Mouse (Mus musculus) midbrain, embryonic 12.5 days (tissue): ENCODE results near the gene Odf3b. TPM values are rescaled to one million over a fixed set of nuclear protein-coding genes. Genes with fewer than 3 reads are reported as not detected.

Source experiments
- polyA plus RNA-seq: library from polyadenylated mRNA; unstranded; fragments of >200 nt; fragmentation: Nextera tagmentation; extraction: Ambion mirVana; gene quantifications from 2 replicates; pipeline ENCODE4 v1.2.1, GENCODE M21; 2016

The Odf3b gene
- polyA plus RNA-seq, 1 experiment from 2014 or later, result 0.51 TPM

Other genes with a start within 250 kb of the Odf3b start
- gene Mapk12, start 238.6 kb downstream of the Odf3b start, polyA plus RNA-seq, result 14.5 and 20.1 TPM in 2 replicates
- gene Mapk11, start 229.7 kb downstream of the Odf3b start, polyA plus RNA-seq, result 45.7 and 50.2 TPM in 2 replicates
- 164 and 170 TPM in 2 replicates for gene Plxnb2, start 198.5 kb downstream of the Odf3b start, polyA plus RNA-seq
- gene Dennd6b, start 182.8 kb downstream of the Odf3b start, polyA plus RNA-seq, result 53.3 and 58.6 TPM in 2 replicates
- 63.7 and 68.5 TPM in 2 replicates for gene Ppp6r2, start 167.7 kb downstream of the Odf3b start, polyA plus RNA-seq
- 91.7 and 94.0 TPM in 2 replicates for gene Sbf1, start 64.0 kb downstream of the Odf3b start, polyA plus RNA-seq
- not detected in 2 replicates for gene Adm2, start 56.6 kb downstream of the Odf3b start, polyA plus RNA-seq
- gene Miox, start 44.9 kb downstream of the Odf3b start, polyA plus RNA-seq, result not detected in 2 replicates
- 44.3 and 48.8 TPM in 2 replicates for gene Lmf2, start 23.6 kb downstream of the Odf3b start, polyA plus RNA-seq
- 164 and 170 TPM in 2 replicates for gene Ncaph2, start 23.6 kb downstream of the Odf3b start, polyA plus RNA-seq
- gene Sco2, start 5.4 kb downstream of the Odf3b start, polyA plus RNA-seq, result 5.8 TPM in 2 replicates
- gene Tymp, start 2.2 kb downstream of the Odf3b start, polyA plus RNA-seq, result 1.4 and 1.9 TPM in 2 replicates
- gene Klhdc7b, start 5.6 kb upstream of the Odf3b start, polyA plus RNA-seq, result not detected in 2 replicates
- not detected in 2 replicates for gene Syce3, start 31.2 kb upstream of the Odf3b start, polyA plus RNA-seq
- 0.90 and 1.1 TPM in 2 replicates for gene Cpt1b, start 46.6 kb upstream of the Odf3b start, polyA plus RNA-seq
- 5.7 and 7.0 TPM in 2 replicates for gene C730034F03Rik, start 50.3 kb upstream of the Odf3b start, polyA plus RNA-seq
- gene Gm44502, start 50.4 kb upstream of the Odf3b start, polyA plus RNA-seq, result not detected in 2 replicates
- 67.5 and 68.0 TPM in 2 replicates for gene Chkb, start 50.6 kb upstream of the Odf3b start, polyA plus RNA-seq
- gene Mapk8ip2, start 74.6 kb upstream of the Odf3b start, polyA plus RNA-seq, result 54.9 and 58.7 TPM in 2 replicates
- 13.7 and 14.1 TPM in 2 replicates for gene Arsa, start 98.1 kb upstream of the Odf3b start, polyA plus RNA-seq
- 6.9 and 8.0 TPM in 2 replicates for gene Shank3, start 120.3 kb upstream of the Odf3b start, polyA plus RNA-seq
- 0.74 and 1.3 TPM in 2 replicates for gene Acr, start 189.0 kb upstream of the Odf3b start, polyA plus RNA-seq
- 70.5 and 77.8 TPM in 2 replicates for gene Rabl2, start 212.6 kb upstream of the Odf3b start, polyA plus RNA-seq